Mouse (Mus musculus) heart, embryonic 12.5 days (tissue): Measurements from ENCODE around the gene Itgb4. TPM values are rescaled to one million over a fixed set of nuclear protein-coding genes. Genes with fewer than 3 reads are reported as not detected.
"Not testable (repeated sequence)": the region's sequence is repeated elsewhere in the genome, so short reads cannot be mapped to it uniquely, and the experiment has no call there.

Experiments
- ATAC-seq: fragments of 200-750 bp; cut with Nextera tagmentation; 2 replicates; pipeline ENCODE4 v1.8.0; 2017; ENCODE audit warnings: moderate TSS enrichment, moderate library complexity; ENCODE audit not compliant: insufficient number of reproducible peaks, low FRiP score
- H3K27ac ChIP-seq: fragments of 300-500 bp; sonication (generic); 2 replicates; pipeline ENCODE4 v1.5.1; 2016; ENCODE audit warnings: mild to moderate bottlenecking, moderate library complexity; ENCODE audit not compliant: poor library complexity, severe bottlenecking
- H3K27me3 ChIP-seq: fragments of 300-500 bp; sonication (generic); replicated peaks from 2 replicates; pipeline ENCODE4 v1.6.1; 2016; ENCODE audit warnings: mild to moderate bottlenecking, moderate library complexity
- H3K36me3 ChIP-seq: fragments of 300-500 bp; sonication (generic); 2 replicates; pipeline ENCODE4 v1.6.1; 2016; ENCODE audit warnings: mild to moderate bottlenecking, moderate library complexity
- H3K4me1 ChIP-seq: fragments of 300-500 bp; sonication (generic); replicated peaks from 2 replicates; pipeline ENCODE4 v1.6.1; 2016; ENCODE audit warnings: mild to moderate bottlenecking
- H3K4me2 ChIP-seq: fragments of 300-500 bp; sonication (generic); 2 replicates; pipeline ENCODE4 v1.6.1; 2016; ENCODE audit warnings: mild to moderate bottlenecking, moderate library complexity
- H3K4me3 ChIP-seq: fragments of 300-500 bp; sonication (generic); 2 replicates; pipeline ENCODE4 v1.5.1; 2016; ENCODE audit warnings: mild to moderate bottlenecking
- H3K9ac ChIP-seq: fragments of 300-500 bp; sonication (generic); 2 replicates; pipeline ENCODE4 v1.6.1; 2016; ENCODE audit warnings: mild to moderate bottlenecking, moderate library complexity
- H3K9me3 ChIP-seq: fragments of 300-500 bp; sonication (generic); replicated peaks from 2 replicates; pipeline ENCODE4 v1.6.1; 2016; ENCODE audit warnings: mild to moderate bottlenecking, moderate library complexity
- WGBS: fragments of 180-500 bp; shearing (Covaris S2); methylation state at CpG from one replicate; pipeline ENCODE4 v1.1.7; 2016; 5-methylcytosine and 5-hydroxymethylcytosine counted together
- polyA plus RNA-seq: library from polyadenylated mRNA; unstranded; fragments of >200 nt; fragmentation: Nextera tagmentation; extraction: Ambion mirVana; gene quantifications from 2 replicates; pipeline ENCODE4 v1.2.1, GENCODE M21; 2016

Gene Itgb4
- polyA plus RNA-seq, 1 experiment from 2014 or later: 2.0 TPM

GRCm38 (mm10) chr11:116020519-116020922 lies 46.0 kb downstream of the Itgb4 start:
- H3K36me3 ChIP-seq: peaks cover 18% of the 10 kb centered on the region
- no peak overlapping the region for H3K4me2 ChIP-seq
- H3K9me3 ChIP-seq: no peaks in the 10 kb centered on the region
- no peak for ATAC-seq
- H3K4me3 ChIP-seq: no peak overlapping the region
- no peaks in the 10 kb centered on the region for H3K27me3 ChIP-seq
- H3K4me1 ChIP-seq: no peaks in the 10 kb centered on the region
- WGBS: 37% methylated on average over 1 of the region's 1 CpGs
- no peak overlapping the region for H3K9ac ChIP-seq
- no peak overlapping the region for H3K27ac ChIP-seq

- Histone ChIP-seq H3K4me2 (no peak overlapping the region), H3K9ac (no peak overlapping the region), H3K9me3 (no peaks in the 10 kb centered on the region), H3K27me3 (no peaks in the 10 kb centered on the region), H3K36me3 (peaks cover 18% of the 10 kb centered on the region), H3K4me3 (0 out of 2 replicates have a peak overlapping the region, but pooled peaks have one; percentile 8), H3K4me1 (no peaks in the 10 kb centered on the region), H3K27ac (no peak overlapping the region)
- ATAC-seq: no peak
- WGBS: 74% methylated on average over 6 of the region's 6 CpGs
Observed at GRCm38 (mm10) chr11:116021328-116022220, 47.1 kb downstream of the Itgb4 start.

GRCm38 (mm10) chr11:116022256-116022780 lies 47.8 kb downstream of the Itgb4 start:
- Histone ChIP-seq H3K9ac (no peak overlapping the region), H3K36me3 (peaks cover 18% of the 10 kb centered on the region), H3K4me3 (peak overlapping the region; percentile 40), H3K9me3 (no peaks in the 10 kb centered on the region), H3K27me3 (no peaks in the 10 kb centered on the region), H3K4me1 (no peaks in the 10 kb centered on the region), H3K4me2 (peak overlapping the region; percentile 53), H3K27ac (no peak overlapping the region)
- 77% methylated on average over 4 of the region's 4 CpGs for WGBS
- no peak for ATAC-seq

- Histone ChIP-seq H3K9ac (peak overlapping the region; percentile 96), H3K36me3 (peaks cover 18% of the 10 kb centered on the region), H3K4me3 (peak overlapping the region; percentile 92), H3K4me2 (peak overlapping the region; percentile 84), H3K27ac (peak overlapping the region; percentile 98)
- not testable (repeated sequence) for ATAC-seq, H3K27me3 ChIP-seq, H3K9me3 ChIP-seq, H3K4me1 ChIP-seq
- 4% methylated on average over 18 of the region's 18 CpGs for WGBS
Observed at GRCm38 (mm10) chr11:116023074-116023770, 48.7 kb downstream of the Itgb4 start.

GRCm38 (mm10) chr11:116023771-116024355 lies 49.4 kb downstream of the Itgb4 start:
- peak overlapping the region; percentile 84 for H3K4me2 ChIP-seq
- peak; percentile 83 for ATAC-seq
- H3K4me1 ChIP-seq: no peaks in the 10 kb centered on the region
- under 1% methylated on average over 56 of the region's 57 CpGs for WGBS
- H3K4me3 ChIP-seq: peak overlapping the region; percentile 92
- H3K36me3 ChIP-seq: peaks cover 18% of the 10 kb centered on the region
- no peaks in the 10 kb centered on the region for H3K27me3 ChIP-seq
- H3K9me3 ChIP-seq: no peaks in the 10 kb centered on the region
- peak overlapping the region; percentile 98 for H3K27ac ChIP-seq
- peak overlapping the region; percentile 96 for H3K9ac ChIP-seq

- H3K27me3 ChIP-seq: no peaks in the 10 kb centered on the region
- H3K4me2 ChIP-seq: peak overlapping the region; percentile 84; the same call in 1 of the 2 replicates
- H3K9me3 ChIP-seq: no peaks in the 10 kb centered on the region
- peaks cover 18% of the 10 kb centered on the region for H3K36me3 ChIP-seq
- peak; percentile 94 for ATAC-seq
- no peaks in the 10 kb centered on the region for H3K4me1 ChIP-seq
- H3K4me3 ChIP-seq: peak overlapping the region; percentile 92
- H3K9ac ChIP-seq: peak overlapping the region; percentile 96
- WGBS: under 1% methylated on average over 37 of the region's 37 CpGs
- peak overlapping the region; percentile 98 for H3K27ac ChIP-seq
Observed at GRCm38 (mm10) chr11:116024356-116024808, 49.9 kb downstream of the Itgb4 start.

- WGBS: 85% methylated on average over 3 of the region's 3 CpGs
- no peaks in the 10 kb centered on the region for H3K27me3 ChIP-seq
- peaks cover 18% of the 10 kb centered on the region for H3K36me3 ChIP-seq
- ATAC-seq: no peak
- no peaks in the 10 kb centered on the region for H3K4me1 ChIP-seq
- no peak overlapping the region for H3K27ac ChIP-seq
- no peak overlapping the region for H3K4me2 ChIP-seq
- H3K4me3 ChIP-seq: no peak overlapping the region
- no peaks in the 10 kb centered on the region for H3K9me3 ChIP-seq
- no peak overlapping the region for H3K9ac ChIP-seq
Observed at GRCm38 (mm10) chr11:116025056-116025845, 50.7 kb downstream of the Itgb4 start.

GRCm38 (mm10) chr11:116027756-116028155 lies 53.2 kb downstream of the Itgb4 start, which contains the start of gene H3f3b:
Gene H3f3b, minus strand, starts transcription at chr11:116027962.
- peaks cover 3% of the 10 kb centered on the region; the same call in 1 of the 2 replicates for H3K36me3 ChIP-seq
- H3K4me3 ChIP-seq: no peak within 1 kb of the TSS
- no peaks in the 10 kb centered on the region for H3K27me3 ChIP-seq
- WGBS: 76% methylated on average over 4 of the region's 4 CpGs
- no peak for ATAC-seq
- no peak within 1 kb of the TSS for H3K27ac ChIP-seq
- peaks cover 15% of the 10 kb centered on the region for H3K4me1 ChIP-seq
- no peaks in the 10 kb centered on the region for H3K9me3 ChIP-seq
- H3K4me2 ChIP-seq: no peak within 1 kb of the TSS
- H3K9ac ChIP-seq: no peak within 1 kb of the TSS

- Histone ChIP-seq H3K4me2 (no peak overlapping the region), H3K9me3 (no peaks in the 10 kb centered on the region), H3K9ac (no peak overlapping the region), H3K27me3 (no peaks in the 10 kb centered on the region), H3K36me3 (peaks cover 3% of the 10 kb centered on the region; the same call in 1 of the 2 replicates), H3K27ac (no peak overlapping the region), H3K4me3 (no peak overlapping the region), H3K4me1 (peaks cover 21% of the 10 kb centered on the region)
- WGBS: 73% methylated on average over 9 of the region's 9 CpGs
- ATAC-seq: no peak
Observed at GRCm38 (mm10) chr11:116028177-116028865, 53.8 kb downstream of the Itgb4 start.
